Mouse (Mus musculus): ENCODE data around the gene Mrgprf.

Gene Mrgprf

DNA sequence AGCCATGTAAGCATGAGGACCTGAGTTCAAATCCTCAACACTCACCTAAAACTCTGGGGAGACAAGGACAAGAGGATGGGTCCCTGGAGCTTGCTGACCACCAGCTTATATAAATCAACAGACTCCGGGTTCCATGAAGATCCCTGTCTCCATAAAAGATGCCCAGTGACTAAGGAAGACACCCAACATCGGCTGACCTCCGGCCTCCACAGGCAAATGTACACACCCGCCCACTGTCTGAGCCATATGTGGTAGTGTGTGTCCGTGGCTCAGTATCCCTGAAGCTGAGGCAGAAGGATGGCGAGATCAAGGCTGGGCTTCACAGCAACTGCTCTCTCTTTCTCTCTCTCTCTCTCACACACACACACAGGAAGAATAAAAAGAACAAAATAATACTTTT lies 33.3 kb downstream of the Mrgprf start:
- Histone ChIP-seq H3K4me3 (replicated peaks; ENCODE audit: low read length) (no peak overlapping the region), H3K36me3 (ENCODE audit: insufficient read depth, low read length) (no peaks in the 10 kb centered on the region), H3K27me3 (ENCODE audit: insufficient read depth, low read length) (no peaks in the 10 kb centered on the region), H3K9me3 (ENCODE audit: low read length) (peaks cover 14% of the 10 kb centered on the region), H3K4me1 (replicated peaks; ENCODE audit: low read depth, low read length) (no peaks in the 10 kb centered on the region)
- TF ChIP-seq CTCF (conservative IDR thresholded peaks at IDR 0.05; ENCODE audit: low read length) (no peak), POU5F1 (IDR thresholded peaks at IDR 0.05; ENCODE audit: borderline replicate concordance, low read length) (no peak), NANOG (IDR thresholded peaks at IDR 0.05; ENCODE audit: borderline replicate concordance, low read length) (no peak)

DNA sequence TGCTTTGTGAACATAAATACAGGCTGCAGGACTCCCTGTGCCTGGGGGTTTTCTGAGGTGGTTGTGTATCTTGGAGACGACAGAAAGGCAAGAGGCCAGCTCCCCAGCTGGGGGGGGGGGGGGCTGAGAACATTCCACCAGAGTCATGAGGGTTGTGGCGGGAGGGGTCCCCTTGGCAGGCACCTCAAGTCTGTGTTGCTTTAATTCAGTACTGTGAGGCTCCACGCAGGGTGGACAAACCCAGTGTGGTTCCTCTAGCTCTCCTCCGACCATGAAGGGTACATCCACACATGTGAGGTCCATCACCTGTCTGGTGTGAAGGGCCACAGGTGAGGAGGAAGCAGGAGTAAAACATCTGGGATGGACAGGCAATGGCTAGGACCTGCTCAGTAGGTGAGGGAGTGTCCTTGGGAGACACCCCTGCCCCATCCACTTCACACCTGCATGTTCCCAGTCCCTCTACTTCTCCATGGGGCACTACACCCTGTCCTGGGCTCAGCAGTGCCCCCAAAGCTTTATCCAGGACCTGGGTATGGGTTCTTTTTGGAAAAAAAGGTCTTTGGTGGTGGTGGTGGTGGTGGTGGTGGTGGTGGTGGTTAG lies 33.9 kb downstream of the Mrgprf start:
- TF ChIP-seq POU5F1 (IDR thresholded peaks at IDR 0.05; ENCODE audit: borderline replicate concordance, low read length) (no peak), NANOG (IDR thresholded peaks at IDR 0.05; ENCODE audit: borderline replicate concordance, low read length) (no peak), CTCF (conservative IDR thresholded peaks at IDR 0.05; ENCODE audit: low read length) (no peak)
- Histone ChIP-seq H3K27me3 (ENCODE audit: insufficient read depth, low read length) (no peaks in the 10 kb centered on the region), H3K4me1 (replicated peaks; ENCODE audit: low read depth, low read length) (no peaks in the 10 kb centered on the region), H3K36me3 (ENCODE audit: insufficient read depth, low read length) (no peaks in the 10 kb centered on the region), H3K9me3 (ENCODE audit: low read length) (peaks cover 19% of the 10 kb centered on the region), H3K4me3 (replicated peaks; ENCODE audit: low read length) (no peak overlapping the region)

DNA sequence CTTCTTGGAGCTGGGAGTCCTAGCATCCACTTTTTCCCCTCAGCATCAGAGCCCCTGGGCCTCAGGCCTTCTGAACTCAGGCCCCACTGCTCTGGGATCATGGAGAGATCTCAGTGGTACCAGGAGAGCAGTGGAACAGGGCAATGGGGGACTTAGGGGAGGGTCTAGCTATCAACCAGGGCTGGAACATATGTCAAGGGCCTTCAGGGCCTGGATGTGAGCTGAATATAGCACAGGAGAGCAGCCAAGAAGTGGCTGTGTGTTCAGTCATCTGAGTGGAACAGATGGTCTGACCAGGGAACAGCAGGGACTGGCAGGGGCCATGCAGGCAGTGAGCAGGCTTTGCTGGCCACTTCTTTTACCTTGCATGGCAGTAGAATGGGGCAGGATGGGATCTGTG lies 34.6 kb downstream of the Mrgprf start:
- no peaks in the 10 kb centered on the region for H3K36me3 ChIP-seq (ENCODE audit: insufficient read depth, low read length)

GRCm38 (mm10) chr7:145335616-145336332 lies 35.1 kb downstream of the Mrgprf start:
- TF ChIP-seq POU5F1 (IDR thresholded peaks at IDR 0.05; ENCODE audit: borderline replicate concordance, low read length), result no peak
- no peak for TF ChIP-seq CTCF (conservative IDR thresholded peaks at IDR 0.05; ENCODE audit: low read length)
- TF ChIP-seq NANOG (IDR thresholded peaks at IDR 0.05; ENCODE audit: borderline replicate concordance, low read length), result no peak
- H3K4me1 ChIP-seq (replicated peaks; ENCODE audit: low read depth, low read length), result no peaks in the 10 kb centered on the region

More for the DNA sequence above, 34.6 kb downstream of the Mrgprf start:
- TF ChIP-seq POU5F1 (IDR thresholded peaks at IDR 0.05; ENCODE audit: borderline replicate concordance, low read length) (no peak), NANOG (IDR thresholded peaks at IDR 0.05; ENCODE audit: borderline replicate concordance, low read length) (no peak), CTCF (conservative IDR thresholded peaks at IDR 0.05; ENCODE audit: low read length) (no peak)
- Histone ChIP-seq H3K9me3 (ENCODE audit: low read length) (peaks cover 22% of the 10 kb centered on the region), H3K27me3 (ENCODE audit: insufficient read depth, low read length) (no peaks in the 10 kb centered on the region), H3K4me3 (replicated peaks; ENCODE audit: low read length) (no peak overlapping the region), H3K4me1 (replicated peaks; ENCODE audit: low read depth, low read length) (no peaks in the 10 kb centered on the region)

DNA sequence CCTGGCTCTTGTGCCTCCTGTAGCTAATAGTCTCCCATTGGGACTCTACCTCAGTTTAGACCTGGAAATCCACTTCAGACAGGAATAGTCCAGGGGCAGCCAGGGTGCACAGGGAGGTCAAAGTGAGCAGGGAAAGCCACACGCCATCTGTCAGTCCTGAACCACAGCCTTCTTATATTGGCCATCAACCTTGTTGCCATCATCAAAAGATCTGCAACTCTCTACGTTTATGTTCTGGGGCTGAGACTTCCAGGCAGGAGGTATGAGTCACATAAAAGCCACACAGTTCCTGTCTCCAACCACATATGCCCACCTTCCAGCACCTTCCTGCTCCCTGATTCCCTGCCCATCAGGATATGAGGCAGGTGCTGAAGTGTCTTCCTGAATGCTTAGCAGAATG lies 37.3 kb downstream of the Mrgprf start:
- TF ChIP-seq POU5F1 (IDR thresholded peaks at IDR 0.05; ENCODE audit: borderline replicate concordance, low read length), result no peak
- no peak for TF ChIP-seq NANOG (IDR thresholded peaks at IDR 0.05; ENCODE audit: borderline replicate concordance, low read length)
- TF ChIP-seq CTCF (conservative IDR thresholded peaks at IDR 0.05; ENCODE audit: low read length), result no peak
- Histone ChIP-seq H3K36me3 (ENCODE audit: insufficient read depth, low read length) (no peaks in the 10 kb centered on the region), H3K9me3 (ENCODE audit: low read length) (peaks cover 28% of the 10 kb centered on the region), H3K27me3 (ENCODE audit: insufficient read depth, low read length) (no peaks in the 10 kb centered on the region), H3K4me3 (replicated peaks; ENCODE audit: low read length) (no peak overlapping the region), H3K4me1 (replicated peaks; ENCODE audit: low read depth, low read length) (no peaks in the 10 kb centered on the region)

More at GRCm38 (mm10) chr7:145335616-145336332, 35.1 kb downstream of the Mrgprf start:
- H3K9me3 ChIP-seq (ENCODE audit: low read length), result peaks cover 28% of the 10 kb centered on the region
- no peak overlapping the region for H3K4me3 ChIP-seq (replicated peaks; ENCODE audit: low read length)
- H3K36me3 ChIP-seq (ENCODE audit: insufficient read depth, low read length), result no peaks in the 10 kb centered on the region
- no peaks in the 10 kb centered on the region for H3K27me3 ChIP-seq (ENCODE audit: insufficient read depth, low read length)

- H3K4me1 ChIP-seq (replicated peaks; ENCODE audit: low read depth, low read length), result no peaks in the 10 kb centered on the region
- H3K27me3 ChIP-seq (ENCODE audit: insufficient read depth, low read length), result no peaks in the 10 kb centered on the region
- no peak overlapping the region for H3K4me3 ChIP-seq (replicated peaks; ENCODE audit: low read length)
- H3K36me3 ChIP-seq (ENCODE audit: insufficient read depth, low read length), result no peaks in the 10 kb centered on the region
- peaks cover 28% of the 10 kb centered on the region for H3K9me3 ChIP-seq (ENCODE audit: low read length)
- TF ChIP-seq CTCF (conservative IDR thresholded peaks at IDR 0.05; ENCODE audit: low read length), result no peak
- TF ChIP-seq POU5F1 (IDR thresholded peaks at IDR 0.05; ENCODE audit: borderline replicate concordance, low read length), result no peak
- TF ChIP-seq NANOG (IDR thresholded peaks at IDR 0.05; ENCODE audit: borderline replicate concordance, low read length), result no peak
Measured at GRCm38 (mm10) chr7:145340248-145340904, 39.7 kb downstream of the Mrgprf start.

All from E14TG2a.4 (cell line).